Mouse (Mus musculus) testis, postnatal 14 days (tissue): ENCODE measurements around the gene Gm45713.
"Not testable (repeated sequence)": the region's sequence is repeated elsewhere in the genome, so short reads cannot be mapped to it uniquely, and the experiment has no call there.

Experiments
- DNase-seq: peaks from one replicate; pipeline ENCODE4 v3.0.0; 2021; ENCODE audit warnings: low spot score

Gene Gm45713

DNA sequence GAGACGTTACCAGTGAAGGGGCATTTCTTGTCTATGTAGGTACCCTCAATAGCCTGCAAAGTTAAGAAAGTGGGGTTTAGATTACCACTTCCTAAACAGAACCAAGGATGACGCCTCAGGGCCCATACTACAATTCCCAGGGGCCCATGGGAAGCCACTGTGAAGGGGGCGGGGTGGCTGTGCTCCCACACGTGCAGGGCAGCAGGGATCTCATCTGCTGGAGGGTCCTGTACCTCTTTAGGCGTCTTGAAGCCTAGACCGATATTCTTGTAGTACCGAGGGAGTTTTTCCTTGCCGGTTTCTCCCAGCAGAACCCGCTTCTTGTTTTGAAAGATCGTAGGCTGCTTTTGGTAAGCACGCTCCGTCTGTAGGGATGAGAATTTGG is 12.9 kb downstream of the Gm45713 start:
- DNase-seq: no peak

DNA sequence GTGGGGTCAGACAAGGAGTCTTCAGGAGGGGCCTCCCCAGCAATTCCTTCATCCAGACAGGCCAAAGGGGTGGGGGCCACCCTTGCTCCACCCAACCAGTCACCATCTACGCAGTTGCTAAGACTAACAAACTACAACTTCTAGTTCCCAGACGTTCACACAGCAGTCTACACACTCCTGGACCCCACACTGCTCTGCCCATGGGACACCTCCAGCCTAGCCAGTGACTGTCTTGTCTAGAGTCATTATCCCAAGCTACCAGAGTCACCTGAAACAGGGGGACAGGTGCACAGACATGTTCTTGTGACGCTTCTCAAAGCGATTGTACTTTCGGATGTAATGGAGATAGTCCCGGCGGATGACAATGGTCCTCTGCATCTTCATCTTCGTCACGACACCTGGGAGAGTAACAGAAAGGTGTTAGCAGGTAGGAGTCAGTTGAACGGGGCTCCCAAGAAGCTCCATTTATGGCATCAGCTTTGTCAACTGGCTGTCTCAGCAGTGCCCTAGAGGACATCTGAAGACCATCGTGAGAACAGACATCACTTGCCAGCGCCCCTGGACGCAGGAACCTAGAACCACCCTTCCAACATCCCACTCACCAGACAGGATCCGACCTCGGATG is 13.4 kb downstream of the Gm45713 start:
- no peak for DNase-seq

DNA sequence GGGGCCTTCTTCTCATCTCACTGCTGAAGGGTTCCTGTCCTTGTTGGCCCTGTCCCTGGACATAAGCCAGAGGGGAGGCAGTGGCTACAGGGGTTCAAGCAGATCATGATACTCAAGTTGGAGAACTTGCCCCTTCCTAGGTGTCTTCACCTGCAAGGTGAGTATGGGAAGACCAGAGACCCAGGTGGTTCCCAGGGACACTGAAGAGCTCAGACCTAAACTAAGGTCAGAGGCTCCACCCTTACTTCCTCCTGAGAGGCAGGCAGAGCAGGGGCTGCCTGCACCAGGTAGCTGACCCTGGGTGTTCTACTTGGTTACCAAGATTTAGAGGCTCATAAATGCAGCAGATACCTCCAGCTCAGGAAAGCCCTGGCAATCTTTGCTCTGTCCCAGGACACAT is 14.1 kb downstream of the Gm45713 start:
- no peak for DNase-seq

GRCm38 (mm10) chr7:45121404-45121803 is 14.6 kb downstream of the Gm45713 start:
- DNase-seq: no peak

DNA sequence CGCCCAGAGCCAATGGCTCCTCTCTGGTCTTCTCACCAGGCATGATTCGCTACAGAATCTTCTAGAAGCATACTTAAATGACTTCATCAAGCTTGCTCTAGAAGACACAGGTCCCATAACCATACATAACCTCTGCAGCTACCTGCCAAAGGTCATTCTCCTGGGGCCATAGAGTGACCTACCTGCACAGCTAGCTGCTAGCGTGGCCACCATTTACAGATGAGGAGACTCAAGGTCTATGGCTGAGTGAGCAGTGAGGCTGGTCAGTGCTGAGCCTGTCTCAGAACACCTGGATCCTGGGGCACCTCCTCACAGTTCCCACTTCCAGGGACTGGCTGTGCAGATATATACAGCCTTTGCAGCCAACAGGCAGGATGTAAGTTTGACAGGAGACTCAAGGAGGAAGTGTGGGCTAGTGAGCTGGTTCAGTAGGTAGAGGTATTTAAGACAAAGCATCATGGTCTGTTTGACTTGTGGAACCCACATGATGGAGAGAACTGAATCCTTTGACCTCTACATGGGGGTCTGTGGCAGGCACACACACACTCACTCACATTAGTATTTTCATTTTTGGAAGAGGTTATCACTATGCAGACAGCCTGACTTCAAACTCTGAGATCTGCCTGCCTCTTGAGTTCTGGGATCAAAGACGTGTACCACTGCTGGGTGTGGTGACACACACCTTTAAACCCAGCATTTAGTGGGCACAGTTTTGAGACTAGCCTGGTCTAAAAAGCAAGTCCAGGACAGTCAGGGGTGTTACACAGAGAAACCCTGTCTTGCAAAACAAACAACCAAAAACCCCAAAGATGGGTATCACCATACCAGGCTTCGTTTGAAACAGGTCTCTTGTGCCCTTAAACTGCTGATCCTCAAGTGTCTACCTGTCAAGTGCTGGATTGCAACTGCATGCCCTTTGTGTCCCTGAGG is 16.0 kb downstream of the Gm45713 start:
- no peak for DNase-seq

DNA sequence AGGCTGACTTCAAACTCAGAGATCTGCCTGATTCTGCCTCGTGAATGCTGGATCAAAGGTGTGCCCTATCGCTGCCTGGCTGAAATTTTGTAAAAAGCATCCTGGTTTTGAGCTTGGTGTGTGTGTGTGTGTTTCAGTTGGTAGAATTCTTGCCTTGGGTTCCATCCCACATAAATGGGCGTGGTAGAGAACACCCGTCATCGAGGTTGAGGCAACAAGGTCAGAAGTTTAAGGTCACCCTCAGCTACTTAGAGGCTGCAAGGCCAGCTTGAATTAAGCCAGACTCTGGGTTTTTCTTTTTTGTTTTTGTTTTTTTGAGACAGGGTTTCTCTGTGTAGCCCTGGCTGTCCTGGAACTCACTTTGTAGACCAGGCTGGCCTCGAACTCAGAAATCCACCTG is 17.7 kb downstream of the Gm45713 start:
- DNase-seq: no peak

GRCm38 (mm10) chr7:45117566-45117965 is 18.5 kb downstream of the Gm45713 start:
- no peak for DNase-seq

DNA sequence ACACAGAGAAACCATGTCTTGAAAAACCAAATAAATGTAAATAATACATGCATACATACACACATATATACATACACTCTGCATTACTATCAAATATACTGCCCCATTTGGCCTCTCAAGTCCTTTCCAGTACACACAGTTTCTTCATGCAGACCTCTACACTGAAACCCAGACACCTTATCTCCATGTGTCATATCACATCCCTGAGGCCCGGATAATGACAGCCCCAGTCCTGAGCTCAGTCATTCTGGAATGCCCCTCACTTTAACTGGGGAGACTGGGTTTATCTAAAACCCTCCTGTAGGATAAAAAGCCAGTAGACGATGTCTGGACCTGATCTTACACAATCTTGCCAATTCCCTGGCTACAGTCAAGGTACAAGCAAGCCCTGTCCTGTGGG is 22.6 kb downstream of the Gm45713 start:
- no peak for DNase-seq

- DNase-seq: no peak
Observed at GRCm38 (mm10) chr7:45112529-45112928, 23.5 kb downstream of the Gm45713 start.

- DNase-seq: no peak
Observed at GRCm38 (mm10) chr7:45111940-45112339, 24.1 kb downstream of the Gm45713 start.

GRCm38 (mm10) chr7:45110089-45110488 is 25.9 kb downstream of the Gm45713 start:
- not testable (repeated sequence) for DNase-seq

DNA sequence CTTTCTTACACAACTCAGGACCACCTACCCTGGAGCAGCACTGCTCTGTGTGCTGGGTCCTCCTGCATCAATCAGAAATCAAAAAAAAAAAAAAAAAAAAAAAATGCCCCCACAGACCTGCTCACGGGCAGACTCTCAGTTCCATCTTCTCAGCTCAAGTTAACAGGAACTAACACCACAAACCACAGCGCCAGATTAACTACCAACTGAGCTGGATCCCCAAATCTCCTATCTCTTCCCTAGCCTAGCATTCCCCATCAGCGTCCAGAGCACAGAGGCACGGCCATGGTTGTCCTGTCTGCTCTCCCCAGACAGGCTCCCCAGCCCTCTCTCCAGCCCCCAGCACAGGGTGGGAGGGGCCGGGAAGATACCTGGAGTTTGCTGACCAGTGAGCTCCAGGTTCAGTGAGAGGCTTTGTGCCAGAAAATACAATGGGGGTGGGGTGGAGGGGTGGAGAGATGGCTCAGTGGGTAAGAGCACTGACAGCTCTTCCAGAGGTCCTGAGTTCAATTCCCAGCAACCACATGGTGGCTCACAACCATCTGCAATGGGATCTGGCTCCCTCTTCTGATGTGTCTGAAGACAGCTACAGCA is 28.9 kb downstream of the Gm45713 start:
- DNase-seq: no peak

- no peak for DNase-seq
Observed at GRCm38 (mm10) chr7:45106441-45106840, 29.6 kb downstream of the Gm45713 start.

DNA sequence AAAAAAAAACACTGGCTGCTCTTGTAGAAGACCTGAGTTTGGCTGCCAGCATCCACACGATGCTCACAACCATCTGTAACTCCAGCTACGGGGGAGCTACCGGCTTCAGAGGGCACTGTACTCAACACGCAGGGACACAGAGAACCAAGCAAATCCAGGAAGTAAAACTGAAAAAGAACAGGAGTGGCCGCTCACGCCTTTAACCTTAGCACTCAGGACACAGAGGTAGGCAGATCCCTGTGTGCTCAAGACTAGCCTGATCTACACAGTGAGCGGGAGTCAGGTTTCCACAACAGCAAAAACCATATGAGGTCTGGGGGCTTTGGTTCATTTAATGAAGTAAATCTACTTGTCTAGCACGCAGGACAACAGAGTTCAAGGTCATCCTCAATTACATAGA is 30.5 kb downstream of the Gm45713 start:
- DNase-seq: no peak

DNA sequence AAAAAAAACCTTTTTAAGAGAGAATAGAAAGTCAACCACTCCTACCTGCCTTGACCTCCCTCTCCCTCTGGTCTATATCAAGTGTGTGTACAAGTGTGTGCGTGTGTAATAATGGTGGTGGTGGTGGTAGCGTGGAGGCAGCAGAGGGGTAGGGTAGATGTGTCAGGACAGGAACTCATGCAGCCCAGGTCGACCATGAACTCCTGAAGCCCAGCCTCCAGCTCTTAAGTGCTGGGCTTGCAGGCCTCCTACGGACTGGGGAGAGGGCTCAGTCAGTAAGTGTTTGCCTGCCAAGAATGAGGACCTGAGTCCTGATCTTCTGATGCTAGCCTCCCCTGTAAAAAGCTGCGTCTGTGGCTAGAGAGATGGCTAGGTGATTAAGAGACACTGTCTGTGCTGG is 31.1 kb downstream of the Gm45713 start:
- DNase-seq: no peak

- DNase-seq: peak; percentile 88
Observed at GRCm38 (mm10) chr7:45103652-45104180, 32.3 kb downstream of the Gm45713 start, which contains the start of gene Fcgrt. Gene Fcgrt, minus strand, starts transcription at chr7:45103851.

DNA sequence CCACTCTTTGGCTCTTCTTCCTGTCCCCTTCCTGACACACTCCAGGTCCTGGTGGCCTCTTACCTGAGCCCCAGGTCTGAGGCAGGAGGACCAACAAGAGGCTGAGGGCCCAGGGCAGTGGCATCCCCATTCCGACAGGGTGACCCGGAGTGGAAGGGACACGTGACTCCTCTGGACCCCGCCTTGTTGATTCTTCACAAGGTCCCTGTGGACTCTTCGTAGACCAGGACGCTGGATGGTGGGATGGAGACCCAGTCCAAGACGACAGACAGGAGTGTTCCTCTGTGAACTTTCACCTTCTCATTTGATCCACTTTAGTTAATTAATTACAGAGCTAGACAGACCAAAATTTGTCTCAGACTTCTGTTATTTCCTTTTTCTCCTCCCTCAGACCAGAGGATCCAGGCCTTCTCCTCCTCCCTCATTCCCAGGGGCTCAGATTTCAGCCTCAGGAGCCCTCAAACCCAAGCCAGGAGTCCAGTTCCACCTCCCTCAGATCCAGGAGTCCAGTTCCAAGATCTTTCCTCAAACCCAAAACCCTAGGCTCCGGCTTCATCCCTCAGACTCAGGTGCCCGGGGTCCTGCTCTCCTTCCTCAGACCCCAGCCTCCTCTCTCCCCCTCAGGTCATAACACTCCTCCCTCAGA is 33.0 kb downstream of the Gm45713 start:
- no peak for DNase-seq

DNA sequence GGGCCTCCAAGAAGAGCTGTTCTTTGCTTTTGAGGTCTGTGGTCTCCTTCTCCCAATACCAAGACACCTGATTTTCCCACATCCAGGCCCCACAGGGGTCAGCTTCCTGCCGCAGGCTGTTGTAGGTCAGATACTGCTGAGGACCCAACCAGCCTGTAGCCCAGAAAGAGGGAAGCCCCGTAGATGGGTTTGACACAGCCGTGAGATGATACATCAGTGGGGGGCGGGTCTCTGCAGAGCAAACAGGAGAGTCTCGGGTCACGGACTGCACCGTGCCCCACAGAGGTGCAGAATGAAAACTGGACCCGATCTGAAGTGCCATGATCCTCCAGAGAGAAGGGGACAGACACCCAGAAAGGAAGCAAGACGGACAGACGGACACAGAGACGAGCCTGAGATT is 33.6 kb downstream of the Gm45713 start:
- no peak for DNase-seq

DNA sequence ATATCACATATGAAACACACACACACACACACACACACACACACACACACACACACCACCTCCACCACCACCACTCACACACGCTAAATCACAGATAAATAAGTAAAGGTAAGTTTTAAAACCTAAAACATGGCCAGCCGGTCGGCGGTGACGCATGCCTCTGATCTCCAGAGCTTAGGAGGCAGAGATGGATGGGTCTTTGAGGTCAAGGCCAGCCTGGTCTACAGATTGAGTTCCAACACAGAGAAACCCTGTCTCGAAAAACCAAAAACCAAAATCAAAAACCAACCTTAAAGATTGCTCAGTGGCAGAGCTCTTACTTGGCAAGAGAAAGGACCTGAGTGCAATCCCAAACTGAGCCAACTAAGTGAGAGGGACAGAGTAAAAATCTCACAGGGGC is 36.0 kb downstream of the Gm45713 start:
- DNase-seq: no peak

- DNase-seq: peak; percentile 60
Observed at GRCm38 (mm10) chr7:45098541-45099240, 37.3 kb downstream of the Gm45713 start.

DNA sequence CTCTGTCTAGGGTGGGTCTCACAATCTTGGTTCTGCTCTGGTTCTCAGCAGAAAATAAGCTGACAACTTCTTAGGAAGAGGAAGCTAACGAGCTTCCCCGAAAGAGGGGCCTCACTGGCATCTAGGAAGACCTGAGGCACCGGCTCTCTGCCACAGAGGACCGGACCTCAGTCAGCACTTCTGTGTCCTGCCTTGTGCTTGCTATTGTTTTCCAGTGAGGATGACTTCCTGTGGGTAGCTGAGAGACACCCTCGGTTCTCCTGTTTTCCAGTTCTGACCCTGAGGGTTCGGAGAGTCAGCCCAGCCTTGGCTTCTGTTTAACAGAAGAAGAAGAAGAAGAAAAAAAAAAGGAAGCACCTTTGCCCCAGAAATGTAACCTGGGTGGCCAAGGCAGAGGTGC is 38.6 kb downstream of the Gm45713 start:
- no peak for DNase-seq

- not testable (repeated sequence) for DNase-seq
Observed at GRCm38 (mm10) chr7:45095965-45096364, 40.1 kb downstream of the Gm45713 start.
